Mouse (Mus musculus) left cerebral cortex, adult 2 months (tissue): Measurements from ENCODE around the gene Sh2d7. TPM values are rescaled to one million over a fixed set of nuclear protein-coding genes. Genes with fewer than 3 reads are reported as not detected.

Experiments used
- DNase-seq, 2 experiments: peaks; one replicate each; pipeline ENCODE4 v3.0.0; 2021 to 2022; ENCODE audit warnings: low spot score in 2 of 2, mixed read lengths in 1 of 2; ENCODE audit errors: extremely low spot score in 1 of 2
- H3K27ac ChIP-seq: fragments of 200-600 bp; 2 replicates; pipeline ENCODE4 v1.8.1; 2022
- H3K4me3 ChIP-seq: fragments of 200-600 bp; 2 replicates; pipeline ENCODE4 v1.8.1; 2022
- CTCF ChIP-seq: fragments of 200-600 bp; IDR thresholded peaks from 2 replicates; pipeline ENCODE4 v1.8.1; 2022; ENCODE audit warnings: antibody characterized with exemption, mild to moderate bottlenecking, moderate library complexity
- intact Hi-C: fragments of 180-260 bp; cut with DNase I; formaldehyde crosslinking; loops from one replicate; pipeline ENCODE4 v1.15.1; 2025
- long read RNA-seq, 2 experiments: library from polyadenylated mRNA; stranded (forward); transcript quantifications; one replicate each; pipeline ENCODE4 v2.0.0; 2021; ENCODE audit warnings: borderline mapping rate in 2 of 2
- total RNA-seq, 2 experiments: library from RNA; stranded (reverse); gene quantifications; 2 replicates each; pipeline ENCODE4 v1.2.3; 2021

Sh2d7 gene
- total RNA-seq: under 1 TPM in 1 of 2 experiments, not detected in 1; 0.11 TPM
- long read RNA-seq, experiment 1: 0 reads
- long read RNA-seq, experiment 2: 0 reads

DNA sequence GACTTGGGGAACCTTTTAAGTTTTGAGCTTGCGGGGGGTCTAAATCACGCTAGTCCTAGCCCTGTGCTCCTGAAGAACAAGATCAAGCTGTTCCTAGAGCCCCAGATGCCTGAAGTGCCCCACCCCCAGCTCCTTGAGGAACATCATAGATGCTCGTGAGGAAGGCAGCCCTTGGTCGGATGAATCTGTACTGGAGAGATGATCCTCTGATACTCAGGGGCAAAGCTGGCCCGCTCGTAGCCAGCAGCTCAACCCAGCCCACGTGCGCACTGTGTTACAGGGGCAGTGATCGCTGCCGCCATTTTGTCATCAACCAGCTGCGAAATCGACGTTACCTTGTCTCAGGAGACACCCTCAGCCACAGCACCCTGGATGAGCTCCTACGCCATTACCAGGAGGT is at the start of gene Sh2d7:
Gene Sh2d7 (plus strand): TSS at position 301 of the 400 bp plus-strand sequence.
- Histone ChIP-seq H3K4me3 (no peak within 1 kb of the TSS), H3K27ac (no peak within 1 kb of the TSS)
- intact Hi-C loops: no loop called here
- DNase-seq: no peak
- no peak for TF ChIP-seq CTCF

GRCm38 (mm10) chr9:54489599-54489998 is 49.2 kb upstream of the Sh2d7 start:
- Histone ChIP-seq H3K27ac (no peak overlapping the region), H3K4me3 (no peak overlapping the region)
- no peak for TF ChIP-seq CTCF
- intact Hi-C loops: loop anchor here (5.0 kb wide), 1 partner anchor 58 kb away; no protein-coding TSS in a partner anchor
- no peak for DNase-seq

DNA sequence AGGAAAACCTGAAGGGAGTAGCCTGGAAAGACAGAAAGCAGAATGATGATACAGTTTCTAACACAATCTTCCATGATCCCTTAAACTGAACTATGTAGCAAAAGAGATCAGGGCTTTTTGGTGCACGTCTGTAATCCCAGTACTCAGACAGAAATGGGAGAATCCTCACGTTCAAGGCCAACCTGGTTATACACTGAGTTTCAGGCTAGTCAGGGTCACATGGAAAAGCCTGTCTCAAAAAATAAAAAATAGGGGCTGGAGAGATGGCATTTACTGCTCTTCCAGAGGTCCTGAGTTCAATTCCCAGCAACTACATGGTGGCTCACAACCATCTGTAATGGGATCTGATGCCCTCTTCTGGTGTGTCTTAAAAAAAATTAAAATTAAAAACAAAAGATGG is 48.4 kb upstream of the Sh2d7 start:
- Histone ChIP-seq H3K27ac (no peak overlapping the region), H3K4me3 (no peak overlapping the region)
- TF ChIP-seq CTCF: no peak
- intact Hi-C loops: no loop called here
- DNase-seq: no peak

GRCm38 (mm10) chr9:54499291-54499690 is 39.5 kb upstream of the Sh2d7 start:
- intact Hi-C loops: no loop called here
- no peak for TF ChIP-seq CTCF
- no peak for DNase-seq
- H3K27ac ChIP-seq: no peak overlapping the region
- H3K4me3 ChIP-seq: peak overlapping the region; percentile 91

GRCm38 (mm10) chr9:54499791-54500190 is 39.0 kb upstream of the Sh2d7 start:
- DNase-seq: no peak
- TF ChIP-seq CTCF: no peak
- Histone ChIP-seq H3K27ac (no peak overlapping the region), H3K4me3 (peak overlapping the region; percentile 91)
- intact Hi-C loops: no loop called here

GRCm38 (mm10) chr9:54500832-54501452 is 37.8 kb upstream of the Sh2d7 start:
- TF ChIP-seq CTCF: no peak
- H3K27ac ChIP-seq: peak overlapping the region; percentile 98
- DNase-seq: no peak
- intact Hi-C loops: no loop called here
- H3K4me3 ChIP-seq: peak overlapping the region; percentile 91

GRCm38 (mm10) chr9:54501453-54502110 is 37.2 kb upstream of the Sh2d7 start, which contains the start of gene Dmxl2:
Gene Dmxl2, minus strand, starts transcription at chr9:54501626.
- Histone ChIP-seq H3K4me3 (peak within 1 kb of the TSS; percentile 91), H3K27ac (peak within 1 kb of the TSS; percentile 98)
- intact Hi-C loops: no loop called here
- DNase-seq: peak; percentile 87 to 88
- no peak for TF ChIP-seq CTCF

GRCm38 (mm10) chr9:54502111-54502495 is 36.7 kb upstream of the Sh2d7 start:
- peak overlapping the region; percentile 52 for H3K4me3 ChIP-seq
- TF ChIP-seq CTCF: no peak
- intact Hi-C loops: no loop called here
- H3K27ac ChIP-seq: peak overlapping the region; percentile 75
- no peak for DNase-seq

DNA sequence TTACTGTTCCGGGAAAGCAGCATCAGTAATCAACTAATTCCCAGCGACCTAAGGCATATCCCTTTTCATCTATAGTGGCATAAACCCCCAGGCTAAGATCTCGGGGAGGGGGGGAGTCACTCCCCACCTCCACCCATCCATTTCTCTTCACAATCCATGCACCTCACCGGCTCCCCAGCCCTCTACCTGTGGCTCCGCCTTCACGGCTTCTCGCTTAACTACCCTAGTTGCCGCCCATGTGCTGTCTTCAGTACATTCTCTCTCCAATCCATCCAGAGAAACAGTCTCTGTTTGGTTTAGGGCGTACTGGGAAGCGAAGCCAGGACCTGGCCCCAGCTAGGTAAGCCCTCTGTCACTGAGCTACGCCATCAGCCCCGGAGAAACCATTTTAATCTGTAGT is 35.9 kb upstream of the Sh2d7 start:
- intact Hi-C loops: no loop called here
- Histone ChIP-seq H3K4me3 (no peak overlapping the region; the same call in 1 of the 2 replicates), H3K27ac (no peak overlapping the region)
- no peak for DNase-seq
- TF ChIP-seq CTCF: no peak

- no peak for TF ChIP-seq CTCF
- no peak overlapping the region for H3K27ac ChIP-seq
- intact Hi-C loops: no loop called here
- DNase-seq: no peak
- no peak overlapping the region for H3K4me3 ChIP-seq
Measured at GRCm38 (mm10) chr9:54515991-54516390, 22.8 kb upstream of the Sh2d7 start.

GRCm38 (mm10) chr9:54518921-54519320 is 19.9 kb upstream of the Sh2d7 start:
- intact Hi-C loops: no loop called here
- no peak for TF ChIP-seq CTCF
- DNase-seq: peak; percentile 40 to 49
- no peak overlapping the region for H3K4me3 ChIP-seq
- H3K27ac ChIP-seq: peak overlapping the region; percentile 68

DNA sequence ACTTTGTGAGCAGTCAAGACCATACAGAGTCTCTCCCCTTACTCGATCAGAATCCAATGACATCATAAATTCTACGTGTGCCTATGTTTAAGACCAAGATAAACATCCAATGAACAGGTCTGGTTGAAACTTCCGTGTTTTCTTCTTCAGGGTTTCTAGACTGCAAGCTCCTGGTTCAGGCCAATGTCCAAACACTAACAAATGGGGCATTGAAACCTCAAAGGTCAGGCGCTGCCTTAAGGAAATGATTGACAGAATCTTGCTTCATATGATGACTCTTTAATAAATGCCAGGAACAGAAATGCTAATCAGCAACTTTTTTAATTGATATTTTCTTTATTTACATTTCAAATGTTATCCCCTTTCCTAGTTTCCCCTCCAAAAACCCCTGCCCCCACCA is 18.5 kb upstream of the Sh2d7 start:
- no peak overlapping the region for H3K4me3 ChIP-seq
- intact Hi-C loops: no loop called here
- TF ChIP-seq CTCF: no peak

More for the DNA sequence above, 18.5 kb upstream of the Sh2d7 start:
- no peak overlapping the region for H3K27ac ChIP-seq
- DNase-seq: no peak
